Mouse (Mus musculus) adrenal gland, adult 2 months (tissue): ENCODE measurements around the gene Epn3. TPM values are rescaled to one million over a fixed set of nuclear protein-coding genes. Genes with fewer than 3 reads are reported as not detected.

Experiments
- DNase-seq: peaks from one replicate; pipeline ENCODE4 v3.0.0; 2021
- long read RNA-seq: library from polyadenylated mRNA; stranded (forward); transcript quantifications from one replicate; pipeline ENCODE4 v2.0.0, GENCODE M21; 2021
- polyA plus RNA-seq: library from polyadenylated mRNA; depleted of rRNA; stranded (reverse); fragments of >200 nt; gene quantifications from 2 replicates; pipeline ENCODE4 v1.2.3, GENCODE M21; 2012; rRNA removed
- total RNA-seq, 2 experiments: library from RNA; stranded (reverse); gene quantifications; 2 replicates each; pipeline ENCODE4 v1.2.3; 2021

The Epn3 gene
- total RNA-seq (10 to 100 TPM; 23.3 to 40.4 TPM), polyA plus RNA-seq (23.0 and 25.5 TPM in 2 replicates)
- long read RNA-seq, partial matches to known transcripts, result 5 of 24 reads
- long read RNA-seq, other reads (novel, unspliced or antisense), result 16 of 24 reads

GRCm38 (mm10) chr11:94499661-94500152 lies at the start of gene Epn3:
TSS of gene Epn3 (minus strand) at chr11:94499974.
- DNase-seq, result no peak

GRCm38 (mm10) chr11:94548888-94549690 lies 49.3 kb upstream of the Epn3 start, which contains the start of gene Rsad1:
TSS of gene Rsad1 (minus strand) at chr11:94549255.
- peak; percentile 96 for DNase-seq

GRCm38 (mm10) chr11:94548041-94548784 lies 48.4 kb upstream of the Epn3 start:
- DNase-seq, result peak; percentile 81

GRCm38 (mm10) chr11:94547271-94547670 lies 47.5 kb upstream of the Epn3 start:
- no peak for DNase-seq

GRCm38 (mm10) chr11:94546381-94546780 lies 46.6 kb upstream of the Epn3 start:
- DNase-seq, result no peak

GRCm38 (mm10) chr11:94544422-94544821 lies 44.6 kb upstream of the Epn3 start:
- peak; percentile 29 for DNase-seq

- peak; percentile 96 for DNase-seq
These were observed 44.2 kb upstream of the Epn3 start for GRCm38 (mm10) chr11:94543932-94544331.

- DNase-seq, result no peak
These were observed 43.6 kb upstream of the Epn3 start for GRCm38 (mm10) chr11:94543344-94543743.

GRCm38 (mm10) chr11:94542400-94542799 lies 42.6 kb upstream of the Epn3 start:
- DNase-seq, result no peak

- no peak for DNase-seq
These were observed 40.0 kb upstream of the Epn3 start for GRCm38 (mm10) chr11:94539761-94540160.

- DNase-seq, result peak; percentile 37
These were observed 39.0 kb upstream of the Epn3 start for GRCm38 (mm10) chr11:94538733-94539292.

GRCm38 (mm10) chr11:94533171-94533570 lies 33.4 kb upstream of the Epn3 start:
- no peak for DNase-seq

GRCm38 (mm10) chr11:94528879-94529278 lies 29.1 kb upstream of the Epn3 start:
- DNase-seq, result no peak

- no peak for DNase-seq
These were observed 26.6 kb upstream of the Epn3 start for GRCm38 (mm10) chr11:94526171-94526879.

- DNase-seq, result peak; percentile 83
These were observed 21.6 kb upstream of the Epn3 start, which contains the start of gene Mycbpap for GRCm38 (mm10) chr11:94521219-94521843. TSS of gene Mycbpap (minus strand) at chr11:94521742.

- no peak for DNase-seq
These were observed 13.7 kb upstream of the Epn3 start for GRCm38 (mm10) chr11:94513452-94513851.

GRCm38 (mm10) chr11:94508976-94509375 lies 9.2 kb upstream of the Epn3 start:
- DNase-seq, result no peak

- DNase-seq, result no peak
These were observed 1.7 kb upstream of the Epn3 start for GRCm38 (mm10) chr11:94501482-94501881.

GRCm38 (mm10) chr11:94500362-94500761 lies 588 bp upstream of the Epn3 start:
- no peak for DNase-seq

- no peak for DNase-seq
These were observed 739 bp downstream of the Epn3 start for GRCm38 (mm10) chr11:94499035-94499434.
